Mouse (Mus musculus) heart, postnatal 36 days (tissue): Measurements from ENCODE around the gene Klc4. TPM values are rescaled to one million over a fixed set of nuclear protein-coding genes. Genes with fewer than 3 reads are reported as not detected.

Experiments used
- DNase-seq, 2 experiments: peaks; one replicate each; pipeline ENCODE4 v3.0.0; 2021 to 2022
- intact Hi-C: fragments of 180-260 bp; cut with DNase I; formaldehyde crosslinking; loops from one replicate; pipeline ENCODE4 v1.15.1; 2025
- total RNA-seq, 2 experiments: library from RNA; stranded (reverse); gene quantifications; 2 replicates each; pipeline ENCODE4 v1.2.3; 2021

Klc4 gene
- total RNA-seq, 2 experiments from 2014 or later: 24.5 to 29.1 TPM

DNA sequence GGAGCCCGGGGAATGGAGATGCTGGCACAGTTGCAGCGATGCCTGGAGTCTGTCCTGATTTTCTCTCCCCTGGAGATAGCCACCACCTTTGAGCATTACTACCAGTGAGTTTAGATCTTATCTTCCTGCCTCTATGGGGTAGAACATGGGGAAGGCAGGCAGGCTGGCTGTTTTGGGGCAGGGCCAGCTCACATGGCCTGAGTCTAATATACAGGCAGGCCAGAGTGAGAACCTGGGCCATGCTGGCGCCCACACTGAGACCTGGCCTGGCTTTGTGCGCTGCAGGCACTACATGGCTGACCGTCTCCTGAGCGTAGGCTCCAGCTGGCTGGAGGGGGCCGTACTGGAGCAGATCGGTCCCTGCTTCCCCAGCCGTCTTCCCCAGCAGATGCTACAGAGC lies 15.5 kb upstream of the Klc4 start:
- intact Hi-C loops: no loop called here
- DNase-seq: no peak

DNA sequence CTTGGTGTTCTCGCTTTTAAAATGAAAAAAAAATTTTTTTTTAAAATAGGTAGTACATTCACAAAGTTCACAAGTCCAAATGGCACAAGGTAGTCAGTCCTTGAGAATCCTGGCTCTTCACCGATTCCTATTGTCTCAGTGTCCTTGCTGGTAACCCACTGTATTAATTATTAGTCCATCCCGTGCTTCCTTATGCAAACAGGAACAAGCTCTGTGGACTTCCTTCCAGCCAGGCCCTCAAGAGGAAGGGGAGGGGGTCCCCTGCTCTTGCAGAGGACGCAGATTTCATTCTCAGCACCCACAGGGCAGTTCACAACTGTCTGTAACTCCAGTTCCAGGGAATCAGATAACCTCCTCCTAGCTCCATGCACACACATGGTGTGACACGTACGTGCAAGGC lies 10.2 kb upstream of the Klc4 start:
- no peak for DNase-seq
- intact Hi-C loops: no loop called here

DNA sequence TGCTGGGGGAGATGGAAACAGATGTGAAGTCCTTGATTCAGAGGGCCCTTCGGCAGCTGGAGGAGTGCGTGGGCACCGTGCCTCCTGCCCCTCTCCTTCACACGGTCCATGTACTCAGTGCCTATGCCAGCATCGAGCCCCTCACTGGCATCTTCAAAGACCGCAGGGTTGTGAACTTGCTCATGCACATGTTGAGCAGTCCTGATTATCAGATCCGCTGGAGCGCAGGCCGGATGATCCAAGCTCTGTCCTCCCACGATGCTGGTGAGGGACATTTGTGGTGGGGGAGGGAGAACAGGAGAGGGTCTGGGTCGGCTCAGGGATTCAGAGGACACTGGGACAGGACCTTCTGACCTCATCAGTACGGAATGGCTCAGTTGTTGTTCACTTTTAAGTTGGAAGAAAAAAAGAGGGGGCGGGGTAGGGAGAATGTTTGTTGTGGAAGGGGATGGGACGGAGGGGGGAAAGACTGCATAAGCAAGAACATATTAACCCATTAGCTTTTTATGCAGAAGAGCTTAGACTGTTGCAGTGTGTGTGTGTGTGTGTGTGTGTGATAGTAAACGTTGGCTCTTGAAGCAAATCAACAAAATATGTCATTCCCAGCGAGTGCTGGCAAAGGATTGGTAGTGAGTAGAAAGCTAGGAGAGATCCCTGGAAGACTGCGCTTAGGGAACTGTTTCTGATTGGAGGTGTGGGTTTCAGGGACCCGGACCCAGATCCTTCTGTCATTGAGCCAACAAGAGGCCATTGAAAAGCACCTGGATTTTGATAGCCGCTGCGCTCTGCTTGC lies 6.1 kb upstream of the Klc4 start:
- intact Hi-C loops: loop anchor here (2.0 kb wide), 2 partner anchors 23 to 63 kb away; partner anchors contain the start of gene Rrp36
- DNase-seq: no peak

DNA sequence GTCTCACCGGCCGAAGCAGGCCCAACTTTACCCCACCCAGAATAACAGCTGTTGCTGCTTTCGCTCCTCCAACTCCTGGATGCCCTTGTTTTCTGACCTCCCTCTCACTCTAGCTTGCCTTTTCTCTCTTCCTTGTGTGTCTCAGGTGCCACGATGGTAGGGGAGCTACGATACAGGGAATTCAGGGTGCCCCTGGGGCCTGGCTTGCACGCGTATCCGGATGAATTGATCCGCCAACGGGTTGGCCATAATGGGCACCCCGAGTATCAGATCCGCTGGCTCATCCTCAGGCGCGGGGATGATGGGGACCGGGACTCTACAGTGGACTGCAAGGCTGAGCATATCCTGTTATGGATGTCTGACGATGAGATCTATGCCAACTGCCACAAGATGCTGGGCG lies 5.5 kb upstream of the Klc4 start:
- peak in 1 of 2 experiments; percentile 18 for DNase-seq
- intact Hi-C loops: loop anchor here (2.0 kb wide), 2 partner anchors 24 to 64 kb away; partner anchors contain the start of gene Rrp36

DNA sequence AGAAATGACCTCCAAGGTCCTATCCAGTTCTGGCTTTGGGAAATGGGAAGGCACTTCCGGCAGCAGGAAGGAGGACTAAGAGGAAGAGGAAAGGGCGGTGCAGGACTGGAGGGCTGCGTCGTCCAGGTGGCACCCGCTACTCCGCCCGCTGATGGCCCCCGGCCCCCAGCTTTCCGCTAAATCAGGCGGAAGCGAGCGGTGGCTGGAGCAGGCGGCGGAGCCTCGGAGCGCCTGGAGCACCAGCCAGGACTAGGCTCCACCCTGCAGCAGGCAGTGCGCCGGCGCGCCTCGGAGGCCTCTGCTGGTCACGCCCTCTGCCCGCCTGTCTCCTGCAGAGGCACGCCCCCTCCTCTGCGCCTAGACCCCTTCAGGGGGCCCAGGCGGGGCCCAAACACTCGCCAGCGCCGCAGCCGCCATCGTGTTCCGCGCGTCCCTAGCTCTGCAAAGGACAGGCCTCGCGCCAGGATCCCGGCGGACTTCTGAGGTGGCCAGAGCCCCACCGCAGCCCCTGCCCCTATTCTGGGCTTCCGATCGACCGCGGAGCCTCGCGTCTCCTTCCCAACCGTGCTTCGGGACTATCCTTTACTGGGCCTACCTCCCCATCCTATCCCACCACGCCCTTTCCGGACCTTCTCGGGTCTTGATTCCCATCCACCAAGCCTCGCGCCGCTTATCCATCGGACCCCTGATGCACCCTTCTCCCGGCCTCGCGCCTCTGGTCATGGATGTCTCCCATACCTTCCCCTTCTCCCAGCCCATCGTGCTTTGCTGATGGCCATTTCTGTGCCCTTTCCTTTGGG lies 4.6 kb upstream of the Klc4 start, which contains the start of gene Cul7:
TSS of gene Cul7 (plus strand) at position 106 of the 800 bp plus-strand sequence.
- intact Hi-C loops: loop anchor here (2.0 kb wide), 2 partner anchors 24 to 64 kb away; partner anchors contain the start of gene Rrp36
- DNase-seq: peak; percentile 89 to 90

DNA sequence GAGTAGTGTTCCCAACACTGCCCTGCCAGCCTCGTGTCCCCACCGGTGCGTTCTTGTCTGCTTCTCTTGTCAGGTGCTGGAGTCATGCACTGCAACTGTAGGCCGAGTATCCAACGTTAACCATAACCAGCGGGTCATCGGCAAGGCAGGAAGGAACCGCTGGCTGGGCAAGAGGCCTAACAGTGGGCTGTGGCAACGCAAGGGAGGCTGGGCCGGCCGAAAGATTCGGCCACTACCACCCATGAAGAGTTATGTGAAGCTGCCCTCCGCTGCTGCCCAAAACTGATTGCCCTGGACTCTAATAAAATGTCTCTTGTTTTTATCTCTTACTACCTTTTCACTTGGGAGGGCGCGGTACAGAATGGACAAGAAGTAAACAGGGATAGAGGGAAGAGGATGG lies 4.0 kb upstream of the Klc4 start:
- intact Hi-C loops: loop anchor here (2.0 to 10.0 kb wide), 5 partner anchors 25 to 205 kb away; partner anchors contain the start of genes Bicral, Klhdc3 and Rrp36
- DNase-seq: no peak

DNA sequence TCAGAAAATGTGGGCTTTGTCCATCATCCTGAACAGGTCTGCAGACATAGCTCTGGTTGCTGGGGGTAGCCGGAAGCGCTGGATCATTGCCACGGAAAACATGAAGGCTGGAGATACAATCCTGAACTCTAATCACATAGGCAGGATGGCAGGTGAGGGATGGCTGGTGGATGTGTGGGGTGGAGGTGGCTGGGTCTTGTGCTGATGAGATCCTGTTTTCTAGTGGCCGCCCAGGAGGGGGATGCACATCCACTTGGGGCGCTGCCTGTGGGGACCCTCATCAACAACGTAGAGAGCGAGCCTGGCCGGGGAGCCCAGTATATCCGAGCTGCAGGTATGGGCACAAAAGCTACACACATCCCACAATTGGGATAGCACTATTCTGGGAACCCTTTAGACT lies 2.6 kb upstream of the Klc4 start:
- DNase-seq: no peak
- intact Hi-C loops: loop anchor here (2.0 to 10.0 kb wide), 3 partner anchors 32 to 206 kb away; partner anchors contain the start of genes Bicral and Klhdc3

DNA sequence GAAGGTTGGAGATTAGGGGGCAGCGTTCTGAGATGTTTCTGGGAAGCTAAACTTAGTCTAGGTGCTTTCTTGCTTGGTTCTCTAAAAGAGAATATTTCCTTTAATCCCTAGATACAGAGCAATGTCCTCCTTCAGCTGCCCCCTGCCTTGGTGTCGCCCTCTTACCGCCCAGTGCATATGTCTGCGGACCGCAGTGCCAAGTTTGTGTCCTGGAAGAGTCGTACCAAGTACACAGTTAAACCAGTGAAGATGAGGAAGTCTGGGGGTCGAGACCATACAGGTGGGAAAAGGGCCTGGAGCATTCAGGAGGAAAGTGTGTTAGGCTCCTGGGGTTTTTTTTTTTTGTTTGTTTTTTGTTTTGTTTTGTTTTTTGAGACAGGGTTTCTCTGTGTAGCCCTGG lies 1.5 kb upstream of the Klc4 start:
- no peak for DNase-seq
- intact Hi-C loops: loop anchor here (5.0 to 10.0 kb wide), 2 partner anchors 95 to 208 kb away; partner anchors contain the start of gene Bicral

DNA sequence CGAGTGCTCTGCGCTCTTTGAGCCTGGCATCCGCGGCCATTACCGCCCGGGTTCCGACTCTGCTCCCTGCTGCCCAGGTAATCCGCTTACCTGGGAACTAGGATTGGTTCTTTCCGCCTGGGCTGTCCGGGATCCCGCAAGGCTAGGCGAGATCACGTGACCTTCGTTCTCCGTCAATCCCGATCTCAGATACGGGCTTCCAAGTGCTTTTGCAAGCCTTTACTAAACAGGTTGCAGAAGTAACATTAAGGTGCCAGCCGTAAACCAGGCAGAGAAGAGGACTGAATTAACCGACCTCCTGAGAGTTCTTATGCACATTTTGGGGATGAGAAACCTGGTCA lies 470 bp upstream of the Klc4 start:
- DNase-seq: no peak
- intact Hi-C loops: loop anchor here (5.0 to 10.0 kb wide), 2 partner anchors 94 to 209 kb away; partner anchors contain the start of gene Bicral

DNA sequence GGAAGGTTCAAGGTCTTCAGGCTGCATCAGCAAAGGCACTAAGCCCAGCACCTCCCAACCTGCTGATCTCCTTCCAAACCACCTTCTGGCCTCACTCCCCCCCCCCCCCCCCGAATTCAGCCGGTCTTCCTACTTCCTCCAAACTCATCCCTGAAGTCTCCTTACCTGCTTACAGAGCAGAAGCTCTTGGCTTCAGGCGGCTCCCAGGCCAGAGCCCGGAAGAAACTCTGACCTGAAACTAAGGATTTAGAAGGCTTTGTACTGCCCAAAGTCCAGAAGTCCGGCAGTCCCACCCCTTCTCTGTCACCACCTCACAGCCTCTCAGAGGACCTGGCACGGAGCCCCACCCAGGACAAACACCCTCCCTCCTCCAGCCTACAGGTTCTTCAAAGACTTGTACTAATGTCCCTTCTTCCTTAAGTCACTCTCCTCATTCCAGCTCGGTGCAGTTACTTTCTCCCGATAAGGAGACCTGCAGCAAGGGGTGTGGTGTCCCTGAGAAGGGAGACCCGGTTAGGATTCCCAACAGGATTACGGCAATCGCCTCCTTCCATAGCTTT lies 826 bp downstream of the Klc4 start:
- peak; percentile 61 to 62 for DNase-seq
- intact Hi-C loops: loop anchor here (5.0 to 10.0 kb wide), 2 partner anchors 93 to 210 kb away; partner anchors contain the start of gene Bicral

DNA sequence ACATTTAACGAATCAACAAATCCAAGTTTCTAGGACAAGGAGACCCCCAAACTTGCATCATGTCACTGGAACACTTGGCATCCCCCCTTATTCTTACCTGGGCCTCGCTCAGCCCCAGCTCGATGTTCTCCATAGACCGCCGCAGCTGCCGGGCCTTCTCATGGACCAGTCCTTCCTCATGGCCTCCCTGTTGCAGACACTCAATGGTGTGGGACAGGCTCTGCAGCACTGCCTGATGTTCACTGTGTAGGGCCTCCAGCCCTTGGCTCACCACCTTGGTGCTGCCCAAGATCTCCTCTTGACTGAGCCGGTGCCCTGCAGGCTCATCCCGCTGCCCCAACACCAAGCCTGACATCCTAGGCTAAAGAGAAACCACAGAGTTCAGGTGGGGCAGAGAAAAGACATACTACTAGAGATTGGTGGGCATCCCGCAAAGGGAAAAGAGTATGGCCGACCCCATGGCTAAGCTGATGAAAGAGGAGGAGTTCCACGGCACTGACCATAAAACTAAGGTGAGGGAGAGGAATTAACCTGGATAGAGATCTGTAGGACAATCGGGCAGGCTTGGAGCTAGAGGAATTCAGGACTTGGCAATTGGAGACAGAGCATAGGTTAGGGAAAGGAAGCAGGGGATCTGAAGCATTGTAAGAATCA lies 1.5 kb downstream of the Klc4 start:
- no peak for DNase-seq
- intact Hi-C loops: loop anchor here (10.0 kb wide), 1 partner anchor 211 kb away; the partner anchor contains the start of gene Bicral

DNA sequence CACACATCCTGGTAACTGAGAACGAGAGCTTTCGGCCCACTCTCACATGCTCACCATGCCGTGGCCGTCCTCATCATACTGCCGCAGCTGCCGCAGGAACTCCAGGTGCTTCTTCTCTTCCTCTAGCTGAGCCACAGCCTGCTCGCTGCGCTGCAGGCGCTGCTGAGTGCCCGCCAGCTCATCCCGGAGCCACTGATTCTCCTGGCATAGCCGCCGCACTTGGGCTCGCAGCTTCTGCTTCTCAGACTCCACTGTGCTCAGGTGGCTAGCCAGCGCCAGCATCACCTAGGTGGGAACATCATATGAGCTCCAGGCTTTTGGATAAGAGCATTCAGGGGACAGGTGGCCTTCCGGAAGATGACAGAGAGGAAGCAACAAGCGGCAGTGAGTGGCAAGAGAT lies 3.8 kb downstream of the Klc4 start:
- intact Hi-C loops: loop anchor here (2.0 to 10.0 kb wide), 2 partner anchors 73 to 213 kb away; partner anchors contain the start of gene Bicral
- no peak for DNase-seq

DNA sequence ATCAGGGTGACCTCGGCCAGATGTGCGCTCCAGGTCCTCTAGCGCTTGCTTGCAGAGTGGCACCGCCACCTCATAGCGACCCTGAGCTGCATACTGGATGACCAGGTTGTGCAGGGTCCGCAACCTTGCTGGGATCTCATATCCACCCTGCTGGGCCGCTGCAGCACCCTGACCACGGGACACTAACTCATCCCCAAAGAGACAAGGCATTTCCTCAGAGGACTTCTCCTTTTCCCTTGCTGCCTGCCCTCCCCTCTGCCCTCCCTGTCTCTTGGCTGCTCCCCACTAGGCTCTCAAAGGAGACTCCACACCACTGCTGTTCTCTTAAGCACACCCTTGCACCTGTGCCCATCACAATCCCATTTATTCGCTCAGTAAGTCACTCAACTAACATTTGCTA lies 5.9 kb downstream of the Klc4 start:
- DNase-seq: no peak
- intact Hi-C loops: loop anchor here (5.0 to 10.0 kb wide), 2 partner anchors 38 to 215 kb away; partner anchors contain the start of gene Bicral

DNA sequence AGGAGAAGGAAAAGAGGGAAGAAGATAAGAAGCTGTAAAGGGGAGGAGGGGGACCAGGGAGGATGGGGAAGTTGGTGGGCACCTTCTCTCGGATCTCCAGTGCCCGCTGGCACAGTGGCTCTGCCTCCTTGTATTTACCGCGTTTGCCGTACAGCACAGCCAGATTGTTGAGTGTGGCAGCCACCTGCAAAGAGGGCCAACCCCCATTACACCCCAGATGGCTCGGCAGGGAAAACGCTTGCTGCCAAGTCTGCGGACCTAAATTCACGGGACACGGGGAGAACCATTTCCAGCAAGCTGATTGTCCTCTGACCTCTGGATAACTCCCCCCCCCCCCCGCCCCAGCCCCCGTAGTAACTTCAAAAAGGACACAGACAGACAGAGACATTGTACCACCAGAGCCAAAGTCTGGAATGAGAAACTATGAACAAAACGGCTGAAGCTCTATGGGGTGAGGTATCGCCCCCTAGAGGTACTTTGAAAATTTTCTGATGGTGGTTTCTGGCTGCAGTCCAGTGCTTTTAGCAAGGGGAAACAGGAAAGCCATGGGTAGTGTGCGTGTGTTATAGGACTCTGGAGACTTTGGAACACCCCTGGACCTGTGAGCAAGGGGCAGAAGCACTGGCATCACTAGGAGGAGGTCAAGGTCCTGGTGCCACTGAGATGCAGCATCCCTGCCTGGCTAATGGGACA lies 8.8 kb downstream of the Klc4 start:
- peak; percentile 69 to 73 for DNase-seq
- intact Hi-C loops: loop anchor here (1.0 to 5.0 kb wide), 2 partner anchors 35 to 112 kb away; no protein-coding TSS in a partner anchor

DNA sequence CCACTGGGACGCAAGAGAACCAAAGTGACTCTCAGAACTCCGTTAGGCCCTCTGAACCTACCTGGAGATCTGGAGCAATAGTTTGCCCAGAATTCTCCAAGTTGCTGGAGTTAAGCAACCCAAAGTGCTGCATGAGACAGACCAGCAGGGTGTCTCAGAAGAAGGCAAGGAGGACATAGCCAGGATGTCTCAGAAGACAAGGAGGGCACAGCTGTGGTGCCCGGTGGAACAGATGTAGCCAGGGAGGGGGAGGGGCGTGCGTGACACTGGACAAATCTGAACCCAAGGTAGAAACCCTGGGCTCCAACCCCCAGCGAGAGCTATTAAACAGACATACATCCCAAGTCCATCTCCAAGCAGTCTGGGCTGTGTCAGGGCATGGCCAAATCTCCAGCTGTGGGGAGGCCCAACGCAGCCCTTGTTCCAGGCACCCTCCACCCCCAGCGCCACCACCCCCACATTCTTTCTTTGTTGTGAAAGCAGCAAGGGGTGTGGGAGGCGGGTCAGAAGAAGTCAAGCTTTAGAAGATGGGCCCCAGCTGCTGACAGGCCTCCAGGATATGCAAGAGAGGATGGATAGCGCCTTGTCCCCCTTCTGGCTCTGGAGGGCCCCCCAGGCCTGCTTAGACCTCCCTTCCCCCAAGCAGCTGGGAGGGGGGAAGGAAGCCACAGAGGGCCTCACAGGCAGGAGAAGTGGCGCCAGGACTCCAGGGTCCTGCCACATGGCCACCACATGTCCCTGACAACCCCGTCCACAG lies 16.0 kb downstream of the Klc4 start:
- DNase-seq: peak; percentile 36 to 48

DNA sequence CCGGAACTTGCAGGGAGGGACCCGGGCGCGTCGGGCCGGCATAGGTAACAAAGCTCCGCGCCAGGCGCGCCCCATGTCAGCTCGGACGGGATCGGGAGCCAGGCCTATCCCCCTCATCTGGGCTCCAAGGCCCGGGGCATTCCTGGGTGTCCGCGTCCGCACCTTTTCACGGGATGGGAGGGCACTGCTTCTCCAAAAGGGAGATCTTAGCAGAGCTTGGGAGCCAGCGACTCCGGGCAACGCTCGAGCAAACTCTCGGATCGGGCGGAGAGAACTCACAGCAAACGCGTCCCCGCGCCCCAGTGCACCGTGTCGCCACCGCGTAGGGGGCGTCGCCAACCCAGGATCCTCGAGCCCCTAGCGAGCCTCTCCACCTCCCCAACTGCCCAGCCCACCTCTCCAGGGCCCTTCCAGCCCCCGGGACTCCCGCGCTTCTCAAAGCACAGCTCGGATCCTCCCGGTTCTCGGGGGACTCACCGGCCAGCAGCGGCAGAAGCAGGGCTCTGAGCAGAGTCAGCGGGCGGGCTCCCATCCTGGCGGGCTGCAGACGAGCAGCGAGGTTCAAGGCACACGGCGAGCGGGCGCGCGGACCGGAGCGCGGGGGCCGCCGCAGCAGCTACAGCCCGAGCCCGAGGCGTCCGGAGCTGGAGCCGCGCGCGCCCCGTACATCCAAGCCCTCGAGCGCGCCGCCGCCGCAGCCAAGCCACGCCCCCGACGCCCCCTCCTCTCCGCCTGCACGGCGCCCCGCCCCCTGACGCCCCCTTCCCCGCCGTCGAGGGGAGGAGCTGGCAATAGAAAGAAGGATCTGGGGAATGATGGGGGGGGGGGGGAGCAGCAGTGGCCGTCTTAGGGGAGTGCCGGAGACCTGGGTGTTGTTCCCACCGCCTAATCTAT lies 16.8 kb downstream of the Klc4 start, which contains the start of gene Ptk7:
TSS of gene Ptk7 (minus strand) at position 714 of the 894 bp plus-strand sequence.
- intact Hi-C loops: no loop called here
- peak; percentile 55 to 57 for DNase-seq

More for the DNA sequence above, 16.0 kb downstream of the Klc4 start:
- intact Hi-C loops: no loop called here

DNA sequence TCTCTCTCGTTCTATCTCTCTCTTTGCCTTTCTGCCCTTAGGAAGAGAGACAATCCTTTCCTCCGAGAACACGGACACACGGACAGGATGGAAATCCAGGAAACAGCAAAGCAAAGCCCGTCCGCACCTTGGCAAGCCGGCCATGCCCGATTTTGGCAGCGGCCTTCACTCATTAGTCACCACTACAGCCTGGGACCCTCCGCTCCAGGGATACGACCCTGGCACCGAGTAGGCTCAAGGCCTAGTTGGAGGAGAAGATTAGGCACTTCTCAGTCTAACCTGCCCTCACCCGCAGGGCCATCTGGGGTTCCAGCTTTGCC lies 17.4 kb downstream of the Klc4 start:
- DNase-seq: no peak
- intact Hi-C loops: no loop called here

DNA sequence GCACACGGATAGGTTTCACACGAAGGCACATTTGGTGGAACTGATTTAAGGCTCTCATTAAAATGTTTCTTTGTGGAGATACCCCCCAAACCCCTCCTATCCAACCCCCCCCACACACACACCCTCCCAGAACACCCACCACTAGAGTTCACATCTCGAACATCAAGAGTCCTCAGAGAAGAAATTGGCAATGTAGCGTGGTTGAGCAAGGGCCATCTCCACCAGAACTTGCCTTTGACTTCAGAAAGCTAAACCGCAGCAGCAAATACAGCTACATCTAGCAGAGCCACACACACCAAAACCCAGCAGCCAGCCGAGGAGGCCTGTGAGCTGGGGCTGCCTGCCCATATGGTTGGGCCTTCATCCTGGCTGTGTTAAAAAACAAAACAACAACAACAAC lies 18.4 kb downstream of the Klc4 start:
- intact Hi-C loops: no loop called here
- DNase-seq: no peak
